Mouse (Mus musculus): Measurements from ENCODE around the gene Bod1. TPM values are rescaled to one million over a fixed set of nuclear protein-coding genes. Genes with fewer than 3 reads are reported as not detected.
A peak's percentile ranks its signal among the peaks of the same experiment; 100 is the strongest.

Bod1 gene
- polyA plus RNA-seq, 1 experiment from 2014 or later = 124 TPM

- no peaks in the 10 kb centered on the region for H3K36me3 ChIP-seq (replicated peaks)
- WGBS = 71% methylated on average over 4 of the region's 4 CpGs
- DNase-seq (ENCODE audit: extremely low spot score, low spot score) = no peak
- peak overlapping the region; percentile 30; the same call in 1 of the 2 replicates for H3K27ac ChIP-seq
- H3K27me3 ChIP-seq (ENCODE audit: poor library complexity, severe bottlenecking) = no peaks in the 10 kb centered on the region
- H3K9me3 ChIP-seq = no peaks in the 10 kb centered on the region
- peaks cover 14% of the 10 kb centered on the region for H3K4me1 ChIP-seq
- H3K4me3 ChIP-seq = no peak overlapping the region
Measured at GRCm38 (mm10) chr11:31688956-31689355, 17.3 kb upstream of the Bod1 start.

- no peaks in the 10 kb centered on the region for H3K27me3 ChIP-seq (ENCODE audit: poor library complexity, severe bottlenecking)
- WGBS = 86% methylated on average over 9 of the region's 9 CpGs
- DNase-seq (ENCODE audit: extremely low spot score, low spot score) = no peak
- H3K9me3 ChIP-seq = no peaks in the 10 kb centered on the region
- no peaks in the 10 kb centered on the region for H3K36me3 ChIP-seq (replicated peaks)
- no peak overlapping the region for H3K4me3 ChIP-seq
- no peak overlapping the region for H3K27ac ChIP-seq
- H3K4me1 ChIP-seq = peaks cover 11% of the 10 kb centered on the region
Measured at GRCm38 (mm10) chr11:31684913-31685567, 13.4 kb upstream of the Bod1 start.

- no peaks in the 10 kb centered on the region for H3K9me3 ChIP-seq
- 88% methylated on average over 2 of the region's 2 CpGs for WGBS
- peaks cover 11% of the 10 kb centered on the region for H3K4me1 ChIP-seq
- H3K27ac ChIP-seq = no peak overlapping the region
- no peak for DNase-seq (ENCODE audit: extremely low spot score, low spot score)
- H3K4me3 ChIP-seq = no peak overlapping the region
- no peaks in the 10 kb centered on the region for H3K36me3 ChIP-seq (replicated peaks)
- H3K27me3 ChIP-seq (ENCODE audit: poor library complexity, severe bottlenecking) = no peaks in the 10 kb centered on the region
Measured at GRCm38 (mm10) chr11:31684126-31684525, 12.4 kb upstream of the Bod1 start.

- Histone ChIP-seq H3K4me1 (peaks cover 12% of the 10 kb centered on the region; the same call in 1 of the 2 replicates), H3K27me3 (ENCODE audit: poor library complexity, severe bottlenecking) (no peaks in the 10 kb centered on the region), H3K27ac (no peak overlapping the region), H3K4me3 (no peak overlapping the region), H3K9me3 (no peaks in the 10 kb centered on the region), H3K36me3 (replicated peaks) (no peaks in the 10 kb centered on the region)
- no peak for DNase-seq (ENCODE audit: extremely low spot score, low spot score)
- WGBS = 87% methylated on average over 16 of the region's 16 CpGs
Measured at GRCm38 (mm10) chr11:31679840-31680381, 8.2 kb upstream of the Bod1 start.

- Histone ChIP-seq H3K4me1 (peaks cover 18% of the 10 kb centered on the region), H3K9me3 (no peaks in the 10 kb centered on the region), H3K27me3 (ENCODE audit: poor library complexity, severe bottlenecking) (no peaks in the 10 kb centered on the region), H3K4me3 (no peak overlapping the region), H3K36me3 (replicated peaks) (no peaks in the 10 kb centered on the region), H3K27ac (no peak overlapping the region)
- 89% methylated on average over 5 of the region's 5 CpGs for WGBS
- no peak for DNase-seq (ENCODE audit: extremely low spot score, low spot score)
Measured at GRCm38 (mm10) chr11:31677309-31677708, 5.6 kb upstream of the Bod1 start.

GRCm38 (mm10) chr11:31676661-31677252, 5.1 kb upstream of the Bod1 start:
- no peak overlapping the region for H3K4me3 ChIP-seq
- H3K27me3 ChIP-seq (ENCODE audit: poor library complexity, severe bottlenecking) = no peaks in the 10 kb centered on the region
- H3K36me3 ChIP-seq (replicated peaks) = no peaks in the 10 kb centered on the region
- H3K27ac ChIP-seq = no peak overlapping the region
- no peaks in the 10 kb centered on the region for H3K9me3 ChIP-seq
- no peak for DNase-seq (ENCODE audit: extremely low spot score, low spot score)
- WGBS = 90% methylated on average over 3 of the region's 3 CpGs
- H3K4me1 ChIP-seq = peaks cover 20% of the 10 kb centered on the region

- no peak for DNase-seq (ENCODE audit: extremely low spot score, low spot score)
- Histone ChIP-seq H3K27ac (no peak overlapping the region), H3K9me3 (no peaks in the 10 kb centered on the region), H3K4me3 (no peak overlapping the region), H3K36me3 (replicated peaks) (no peaks in the 10 kb centered on the region), H3K27me3 (ENCODE audit: poor library complexity, severe bottlenecking) (no peaks in the 10 kb centered on the region), H3K4me1 (peaks cover 24% of the 10 kb centered on the region)
- WGBS = 48% methylated on average over 2 of the region's 2 CpGs
Measured at GRCm38 (mm10) chr11:31675430-31675829, 3.7 kb upstream of the Bod1 start.

GRCm38 (mm10) chr11:31672170-31672563, 482 bp upstream of the Bod1 start:
- H3K27ac ChIP-seq = peak overlapping the region; percentile 93
- H3K27me3 ChIP-seq (ENCODE audit: poor library complexity, severe bottlenecking) = no peaks in the 10 kb centered on the region
- DNase-seq (ENCODE audit: extremely low spot score, low spot score) = peak; percentile 25
- WGBS = 12% methylated on average over 9 of the region's 9 CpGs
- peaks cover 29% of the 10 kb centered on the region for H3K36me3 ChIP-seq (replicated peaks)
- H3K4me3 ChIP-seq = peak overlapping the region; percentile 93
- H3K9me3 ChIP-seq = no peaks in the 10 kb centered on the region
- peaks cover 24% of the 10 kb centered on the region for H3K4me1 ChIP-seq

- 80% methylated on average over 5 of the region's 5 CpGs for WGBS
- H3K27ac ChIP-seq = no peak overlapping the region
Measured at GRCm38 (mm10) chr11:31670468-31670921, 1.2 kb downstream of the Bod1 start.

GRCm38 (mm10) chr11:31669172-31669869, 2.4 kb downstream of the Bod1 start:
- Histone ChIP-seq H3K36me3 (replicated peaks) (peaks cover 58% of the 10 kb centered on the region), H3K27ac (no peak overlapping the region), H3K4me1 (peaks cover 20% of the 10 kb centered on the region), H3K4me3 (0 out of 2 replicates have a peak overlapping the region, but pooled peaks have one; percentile 93), H3K27me3 (ENCODE audit: poor library complexity, severe bottlenecking) (no peaks in the 10 kb centered on the region), H3K9me3 (no peaks in the 10 kb centered on the region)
- DNase-seq (ENCODE audit: extremely low spot score, low spot score) = no peak
- 95% methylated on average over 9 of the region's 9 CpGs for WGBS

More at GRCm38 (mm10) chr11:31670468-31670921, 1.2 kb downstream of the Bod1 start:
- H3K4me1 ChIP-seq = peaks cover 20% of the 10 kb centered on the region
- H3K27me3 ChIP-seq (ENCODE audit: poor library complexity, severe bottlenecking) = no peaks in the 10 kb centered on the region
- peaks cover 46% of the 10 kb centered on the region for H3K36me3 ChIP-seq (replicated peaks)
- peak overlapping the region; percentile 93 for H3K4me3 ChIP-seq
- no peak for DNase-seq (ENCODE audit: extremely low spot score, low spot score)
- no peaks in the 10 kb centered on the region for H3K9me3 ChIP-seq

GRCm38 (mm10) chr11:31664186-31664585, 7.5 kb downstream of the Bod1 start:
- no peak overlapping the region for H3K27ac ChIP-seq
- DNase-seq (ENCODE audit: extremely low spot score, low spot score) = no peak
- 77% methylated on average over 2 of the region's 2 CpGs for WGBS
- no peak overlapping the region for H3K4me3 ChIP-seq
- H3K36me3 ChIP-seq (replicated peaks) = peaks cover 86% of the 10 kb centered on the region
- no peaks in the 10 kb centered on the region for H3K9me3 ChIP-seq
- no peaks in the 10 kb centered on the region for H3K4me1 ChIP-seq
- no peaks in the 10 kb centered on the region for H3K27me3 ChIP-seq (ENCODE audit: poor library complexity, severe bottlenecking)

- WGBS = 87% methylated on average over 4 of the region's 4 CpGs
- Histone ChIP-seq H3K27ac (no peak overlapping the region), H3K36me3 (replicated peaks) (peaks cover 79% of the 10 kb centered on the region), H3K9me3 (no peaks in the 10 kb centered on the region), H3K27me3 (ENCODE audit: poor library complexity, severe bottlenecking) (no peaks in the 10 kb centered on the region), H3K4me1 (no peaks in the 10 kb centered on the region), H3K4me3 (no peak overlapping the region)
- DNase-seq (ENCODE audit: extremely low spot score, low spot score) = no peak
Measured at GRCm38 (mm10) chr11:31663501-31663900, 8.2 kb downstream of the Bod1 start.

Data from forebrain, embryonic 10.5 days (tissue).